Mouse (Mus musculus): ENCODE results near the gene Dlgap1. TPM values are rescaled to one million over a fixed set of nuclear protein-coding genes. Genes with fewer than 3 reads are reported as not detected.

Dlgap1 gene
- polyA plus RNA-seq, 1 experiment from 2014 or later: 12.3 TPM

DNA sequence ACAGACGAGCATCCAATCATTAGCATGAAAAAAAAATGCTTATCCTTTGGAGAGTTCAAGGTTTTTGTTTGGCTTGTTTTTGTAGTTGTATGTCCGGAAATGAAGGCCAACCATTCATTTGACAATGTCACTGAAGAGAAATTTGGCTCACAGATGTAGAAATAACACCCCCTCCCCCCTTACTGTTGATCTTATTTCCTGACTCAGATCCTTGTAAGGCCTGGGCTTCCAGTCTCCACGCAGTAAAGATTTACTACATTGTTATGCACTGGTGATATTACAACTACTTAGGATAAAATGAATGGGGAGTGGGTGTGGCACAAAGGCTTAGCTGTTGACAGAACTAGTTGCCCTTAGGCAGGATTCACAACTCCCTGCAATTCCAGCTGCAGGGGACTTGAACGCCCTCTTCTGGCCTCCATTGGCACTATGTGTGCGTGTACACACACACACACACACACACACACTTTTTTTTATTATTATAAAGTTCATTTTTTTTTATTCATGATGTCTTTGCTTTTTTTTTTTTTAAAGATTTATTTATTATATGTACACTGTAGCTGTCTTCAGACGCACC, 897.8 kb downstream of the Dlgap1 start:
- Histone ChIP-seq H3K9me3 (no peaks in the 10 kb centered on the region), H3K27ac (no peak overlapping the region)
- WGBS: 91% methylated on average over 6 of the region's 6 CpGs

DNA sequence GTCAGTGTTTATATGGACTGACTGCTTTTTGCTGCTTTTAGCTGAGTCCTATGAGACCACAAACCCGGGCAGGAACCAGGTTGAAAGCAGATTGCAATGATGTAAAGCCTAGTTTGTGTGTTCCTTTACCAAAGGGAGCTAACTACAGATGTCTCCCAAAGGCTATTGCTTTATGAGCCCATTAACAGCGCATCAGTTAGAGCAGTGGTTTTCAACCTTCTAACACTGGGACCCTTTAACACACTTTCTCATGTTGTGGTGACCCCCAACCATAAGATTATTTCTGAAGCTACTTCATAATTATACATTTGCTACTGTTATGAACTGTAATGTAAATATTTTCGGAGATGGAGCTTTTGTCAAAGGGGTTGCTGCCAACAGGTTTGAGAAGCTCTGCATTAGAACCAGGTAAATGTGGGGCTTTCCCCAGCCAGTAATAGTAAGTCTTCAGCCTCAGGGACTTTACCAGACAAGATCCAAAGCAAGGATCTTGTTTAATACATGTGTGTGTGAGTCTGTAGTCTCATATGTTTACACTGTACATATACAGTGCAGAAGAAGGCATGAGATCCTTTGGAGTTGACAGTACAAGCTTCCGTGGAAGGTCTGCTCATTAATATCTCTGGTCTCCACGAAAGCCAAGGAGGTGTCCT, 899.8 kb downstream of the Dlgap1 start:
- no peaks in the 10 kb centered on the region for H3K9me3 ChIP-seq
- WGBS: 80% methylated on average over 5 of the region's 5 CpGs
- H3K4me1 ChIP-seq: peaks cover 18% of the 10 kb centered on the region
- no peak overlapping the region for H3K9ac ChIP-seq
- H3K4me2 ChIP-seq (replicated peaks): no peak overlapping the region
- no peaks in the 10 kb centered on the region for H3K27me3 ChIP-seq (replicated peaks)
- no peaks in the 10 kb centered on the region for H3K36me3 ChIP-seq
- ATAC-seq (ENCODE audit: low FRiP score, low read depth): no peak
- H3K4me3 ChIP-seq: no peak overlapping the region
- no peak overlapping the region for H3K27ac ChIP-seq

More for the DNA sequence above, 897.8 kb downstream of the Dlgap1 start:
- H3K4me2 ChIP-seq (replicated peaks): no peak overlapping the region
- no peak for ATAC-seq (ENCODE audit: low FRiP score, low read depth)
- no peaks in the 10 kb centered on the region for H3K4me1 ChIP-seq
- H3K27me3 ChIP-seq (replicated peaks): no peaks in the 10 kb centered on the region
- no peak overlapping the region for H3K4me3 ChIP-seq
- H3K9ac ChIP-seq: no peak overlapping the region
- H3K36me3 ChIP-seq: no peaks in the 10 kb centered on the region

DNA sequence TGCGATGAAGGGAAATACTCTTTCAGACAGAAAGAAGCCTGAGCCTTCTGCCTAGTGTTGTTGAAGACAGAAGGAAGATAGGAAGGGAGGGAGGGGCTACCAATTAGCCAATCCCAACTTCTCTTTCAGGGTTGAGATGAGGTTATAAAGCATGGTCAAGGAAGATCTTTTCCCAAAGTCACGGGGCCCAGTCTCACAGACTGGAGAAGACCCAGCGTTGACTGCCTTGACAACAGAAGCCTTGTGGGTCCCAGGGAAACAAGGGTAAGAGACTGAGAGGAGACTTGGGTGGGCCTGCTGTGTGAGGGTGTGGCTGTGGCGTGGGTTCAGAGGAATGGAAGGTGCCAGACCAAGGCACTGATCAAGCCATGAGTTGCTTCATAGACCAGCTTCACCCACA, 901.7 kb downstream of the Dlgap1 start:
- Histone ChIP-seq H3K4me1 (peaks cover 19% of the 10 kb centered on the region), H3K36me3 (no peaks in the 10 kb centered on the region), H3K9me3 (no peaks in the 10 kb centered on the region), H3K27me3 (replicated peaks) (no peaks in the 10 kb centered on the region), H3K9ac (no peak overlapping the region), H3K4me3 (no peak overlapping the region), H3K27ac (no peak overlapping the region), H3K4me2 (replicated peaks) (no peak overlapping the region)
- no peak for ATAC-seq (ENCODE audit: low FRiP score, low read depth)
- 93% methylated on average over 4 of the region's 4 CpGs for WGBS

MicroRNAs within 50 kb of the gene (microRNA counts, 519-probe panel; counts per million panel counts)
- 342 counts per million, percentile 67 among the panel's probes with 10 or more counts for microRNA mmu-miR-1195

Small RNAs within 50 kb of the gene (microRNA-seq; reads per million reads assigned to microRNA genes)
- not detected for gene Mir1195

Measured in neural tube, embryonic 12.5 days (tissue).